ENCODE assay signal across 8 mouse cellular contexts in genomic region chr16:94313229-94314030, GRCm38 (mm10). TPM values are rescaled to one million over a fixed set of nuclear protein-coding genes. Genes with fewer than 3 reads are reported as not detected.
DNase-seq lines count a peak whose midpoint lies in the region; ATAC-seq and TF ChIP-seq lines count a peak whose summit lies in the region.

Gene Hlcs (minus strand): TSS chr16:94313571.

- peak within 1 kb of the TSS; percentile 99 for H3K27ac ChIP-seq in cortical plate, adult 2 months (ENCODE audit: insufficient read depth, low read length)

- peak; percentile 99 for DNase-seq in gastrocnemius, postnatal 10 days
- peak; percentile 96 to 99 for DNase-seq in left cerebral cortex, postnatal 10 days (ENCODE audit: extremely low spot score in 1 of 2, low spot score in 2 of 2)
- DNase-seq in right cerebral cortex, postnatal 25 days, result peak; percentile 99
- peak; percentile 98 for DNase-seq in urinary bladder, postnatal 4 days (ENCODE audit: low spot score in 2 of 2)

- peak; percentile 51 for TF ChIP-seq CTCF in cortical plate, adult 2 months (IDR thresholded peaks at IDR 0.05; ENCODE audit: extremely low read depth, insufficient read depth, low read length)

- intact Hi-C loops in left cerebral cortex, postnatal 10 days (cut with DNase I), result loop anchor here (1.0 to 5.0 kb wide), 2 partner anchors 46 to 57 kb away; partner anchors contain the start of gene Ttc3

- peak within 1 kb of the TSS; percentile 79 for H3K4me3 ChIP-seq in cortical plate, adult 2 months (ENCODE audit: insufficient read depth, low read length)

- peak; percentile 48 for TF ChIP-seq POLR2A in cortical plate, adult 2 months (IDR thresholded peaks at IDR 0.05; ENCODE audit: extremely low read depth, insufficient read depth, low read length)

- peaks cover 3% of the 10 kb centered on the region; the same call in 1 of the 2 replicates for H3K4me1 ChIP-seq in cortical plate, adult 2 months (ENCODE audit: control insufficient read depth, insufficient read depth, low read length)

- ATAC-seq in activated CD4-positive, CD25-positive, alpha-beta regulatory T cell, adult 4 months, result peak; percentile 84
- peak; percentile 81 for ATAC-seq in inflammation-experienced regulatory T-cells, adult 6 months
- peak; percentile 72 for ATAC-seq in megakaryocyte-erythroid progenitor cell, adult 5-6 weeks (replicated peaks; ENCODE audit: low FRiP score, low TSS enrichment, poor library complexity, severe bottlenecking)

RNA-seq across cellular contexts. Expression of gene Hlcs, which starts in this region (rescaled TPM):
- 1 to 10 TPM; 6.4 to 7.9 TPM for polyA plus RNA-seq in activated CD4-positive, CD25-positive, alpha-beta regulatory T cell, adult 4 months (2017; shearing (Covaris generic))
- polyA plus RNA-seq in cortical plate, adult 2 months (2012; rRNA removed), result 10.2 and 10.7 TPM in 2 replicates
- 1 to 10 TPM; 7.0 to 7.7 TPM for total RNA-seq in gastrocnemius, postnatal 10 days (2021)
- 1 to 10 TPM; 4.3 to 9.7 (median 9.1) TPM for polyA plus RNA-seq in inflammation-experienced regulatory T-cells, adult 6 months (2017; shearing (Covaris generic))
- total RNA-seq in left cerebral cortex, postnatal 10 days (2021), result 10 to 100 TPM; 12.4 to 13.1 TPM
- 5.6 and 5.9 TPM in 2 replicates for total RNA-seq in megakaryocyte-erythroid progenitor cell, adult 5-6 weeks (2014; fragmentation: Nextera tagmentation)
- total RNA-seq in megakaryocyte-erythroid progenitor cell, adult 5-6 weeks (2017), result 7.0 and 26.9 TPM in 2 replicates

Comparison
In these comparisons a context has a peak if more than half of its experiments do, and no peak if none do; other contexts are left out.
1. Peak in every context shown above with its lines: DNase-seq, ATAC-seq, H3K4me3 ChIP-seq and H3K27ac ChIP-seq.